In genomic region chr11:61469317-61469917, GRCm38 (mm10) we compare ENCODE assay signal across 21 mouse cellular contexts. TPM values are rescaled to one million over a fixed set of nuclear protein-coding genes. Genes with fewer than 3 reads are reported as not detected.
A peak's percentile ranks its signal among the peaks of the same experiment; 100 is the strongest.
DNase-seq lines count a peak whose midpoint lies in the region; ATAC-seq and TF ChIP-seq lines count a peak whose summit lies in the region.
"Had no signal": no experiment of that assay in that cellular context is flagged by ENCODE, and none has a peak within 500 bp of the region (broad histone marks: within the 10 kb centered on the region; RNA-seq: fewer than 3 reads in every experiment).

No protein-coding gene starts in this region.

- no peak overlapping the region for H3K27ac ChIP-seq in intestine, postnatal 0 days (ENCODE audit: low read depth, low read length)
- H3K27ac ChIP-seq in intestine, embryonic 16.5 days (ENCODE audit: low read length), result no peak overlapping the region
- H3K27ac ChIP-seq in MEL (ENCODE audit: control insufficient read depth, low read depth, low read length), result no peak overlapping the region
- H3K27ac ChIP-seq in bone marrow macrophage, adult 2 months (ENCODE audit: insufficient read depth, low read depth, low read length), result peak overlapping the region; percentile 92
- no peak overlapping the region for H3K27ac ChIP-seq in left cerebral cortex, adult 2 months
- H3K27ac ChIP-seq: heart, adult 2 months; heart, embryonic 15.5 days; hindbrain, embryonic 13.5 days; intestine, embryonic 15.5 days; liver, embryonic 13.5 days; midbrain, embryonic 15.5 days; neural tube, embryonic 12.5 days; stomach, postnatal 0 days had no signal

- no peak for TF ChIP-seq POLR2A in MEL (IDR thresholded peaks at IDR 0.05; ENCODE audit: control insufficient read depth in 1 of 2, insufficient read depth in 1 of 2, low read depth in 1 of 2, low read length in 2 of 2, poor library complexity in 1 of 2)
- no peak; the same call in 1 of the 2 replicates for TF ChIP-seq POLR2A in bone marrow macrophage, adult 2 months (IDR thresholded peaks at IDR 0.05; ENCODE audit: borderline replicate concordance, low read depth, low read length)

- no peak for TF ChIP-seq CTCF in intestine, postnatal 0 days (IDR thresholded peaks at IDR 0.05; ENCODE audit: low read depth)
- TF ChIP-seq CTCF in MEL (IDR thresholded peaks at IDR 0.05 in 2 of 3, conservative IDR thresholded peaks at IDR 0.05 in 1 of 3; ENCODE audit: control insufficient read depth in 1 of 3, insufficient read depth in 1 of 3, low read depth in 2 of 3, low read length in 3 of 3, poor library complexity in 1 of 3, severe bottlenecking in 1 of 3), result no peak
- TF ChIP-seq CTCF in bone marrow macrophage, adult 2 months (IDR thresholded peaks at IDR 0.05; ENCODE audit: low read depth, low read length), result no peak
- TF ChIP-seq CTCF in left cerebral cortex, adult 2 months (IDR thresholded peaks at IDR 0.05), result no peak

- H3K9me3 ChIP-seq in intestine, postnatal 0 days (ENCODE audit: control insufficient read depth), result no peaks in the 10 kb centered on the region
- no peaks in the 10 kb centered on the region for H3K9me3 ChIP-seq in intestine, embryonic 16.5 days (ENCODE audit: control insufficient read depth, low read length)
- no peaks in the 10 kb centered on the region for H3K9me3 ChIP-seq in MEL (replicated peaks; ENCODE audit: insufficient read depth, low read length)
- H3K9me3 ChIP-seq: G1E; heart, embryonic 15.5 days; hindbrain, embryonic 13.5 days; intestine, embryonic 15.5 days; liver, embryonic 13.5 days; megakaryocyte, embryonic 14.5 days; midbrain, embryonic 15.5 days; neural tube, embryonic 12.5 days had no signal

- no peaks in the 10 kb centered on the region for H3K79me2 ChIP-seq in MEL (ENCODE audit: control insufficient read depth, insufficient read depth, low read length, poor library complexity)

- no peaks in the 10 kb centered on the region for H3K36me3 ChIP-seq in intestine, postnatal 0 days (ENCODE audit: control insufficient read depth, insufficient read depth)
- H3K36me3 ChIP-seq in intestine, embryonic 16.5 days (ENCODE audit: control insufficient read depth, insufficient read depth, low read length), result no peaks in the 10 kb centered on the region
- H3K36me3 ChIP-seq in MEL (ENCODE audit: control insufficient read depth in 1 of 2, insufficient read depth in 2 of 2, low read length in 2 of 2), result peaks cover 0 to 4% of the 10 kb centered on the region in 2 experiments; a peak in 2 of 4 replicates
- H3K36me3 ChIP-seq: G1E; heart, embryonic 15.5 days; hindbrain, embryonic 13.5 days; intestine, embryonic 15.5 days; liver, embryonic 13.5 days; midbrain, embryonic 15.5 days; neural tube, embryonic 12.5 days had no signal

- no peaks in the 10 kb centered on the region for H3K27me3 ChIP-seq in intestine, postnatal 0 days (replicated peaks; ENCODE audit: control insufficient read depth, insufficient read depth, low read length)
- H3K27me3 ChIP-seq in intestine, embryonic 16.5 days (replicated peaks; ENCODE audit: control insufficient read depth, insufficient read depth, low read length), result no peaks in the 10 kb centered on the region
- H3K27me3 ChIP-seq in MEL (ENCODE audit: control insufficient read depth in 1 of 2, insufficient read depth in 2 of 2, low read length in 2 of 2), result peaks cover 6 to 7% of the 10 kb centered on the region in 2 experiments
- H3K27me3 ChIP-seq: heart, embryonic 15.5 days; hindbrain, embryonic 13.5 days; intestine, embryonic 15.5 days; liver, embryonic 13.5 days; midbrain, embryonic 15.5 days; neural tube, embryonic 12.5 days had no signal

- no peak overlapping the region for H3K9ac ChIP-seq in intestine, postnatal 0 days (ENCODE audit: low read depth, low read length)
- no peak overlapping the region for H3K9ac ChIP-seq in intestine, embryonic 16.5 days (ENCODE audit: low read depth, low read length)
- H3K9ac ChIP-seq in MEL (ENCODE audit: control insufficient read depth, low read depth, low read length, poor library complexity, severe bottlenecking), result no peak overlapping the region
- H3K9ac ChIP-seq: heart, embryonic 15.5 days; hindbrain, embryonic 13.5 days; intestine, embryonic 15.5 days; liver, embryonic 13.5 days; midbrain, embryonic 15.5 days; neural tube, embryonic 12.5 days had no signal

- intact Hi-C loops in left cerebral cortex, adult 2 months (cut with DNase I), result no loop called here

- TF ChIP-seq EP300 in MEL (IDR thresholded peaks at IDR 0.05; ENCODE audit: low read depth in 1 of 2, low read length in 2 of 2), result 0 out of 4 replicates have a peak, but pooled peaks of 1 of the 2 experiments have one; percentile 16

- no peak for TF ChIP-seq RAD21 in MEL (IDR thresholded peaks at IDR 0.05; ENCODE audit: low read depth, low read length)

- no peak overlapping the region for H3K4me3 ChIP-seq in intestine, postnatal 0 days (ENCODE audit: low read depth, low read length)
- H3K4me3 ChIP-seq in intestine, embryonic 16.5 days (ENCODE audit: low read length), result no peak overlapping the region
- no peak overlapping the region for H3K4me3 ChIP-seq in MEL (ENCODE audit: control insufficient read depth in 1 of 2, insufficient read depth in 1 of 2, low read depth in 2 of 2, low read length in 2 of 2)
- no peak overlapping the region for H3K4me3 ChIP-seq in bone marrow macrophage, adult 2 months (ENCODE audit: insufficient read depth, low read length)
- no peak overlapping the region for H3K4me3 ChIP-seq in left cerebral cortex, adult 2 months
- H3K4me3 ChIP-seq: heart, adult 2 months; heart, embryonic 15.5 days; hindbrain, embryonic 13.5 days; intestine, embryonic 15.5 days; liver, embryonic 13.5 days; midbrain, embryonic 15.5 days; neural tube, embryonic 12.5 days had no signal

- no peaks in the 10 kb centered on the region for H3K4me1 ChIP-seq in intestine, postnatal 0 days (replicated peaks; ENCODE audit: control insufficient read depth, insufficient read depth, low read length)
- H3K4me1 ChIP-seq in intestine, embryonic 16.5 days (ENCODE audit: control insufficient read depth, insufficient read depth, low read length), result peaks cover 4% of the 10 kb centered on the region; the same call in 1 of the 2 replicates
- H3K4me1 ChIP-seq in MEL (ENCODE audit: control insufficient read depth in 1 of 2, insufficient read depth in 2 of 2, low read length in 2 of 2), result peaks cover 0 to 6% of the 10 kb centered on the region in 2 experiments; a peak in 2 of 4 replicates
- H3K4me1 ChIP-seq in bone marrow macrophage, adult 2 months (ENCODE audit: control insufficient read depth, insufficient read depth, low read length), result peaks cover 38% of the 10 kb centered on the region
- H3K4me1 ChIP-seq: heart, embryonic 15.5 days; hindbrain, embryonic 13.5 days; liver, embryonic 13.5 days; midbrain, embryonic 15.5 days; neural tube, embryonic 12.5 days had no signal

- no peak overlapping the region for H3K4me2 ChIP-seq in intestine, postnatal 0 days (replicated peaks; ENCODE audit: low read depth)
- no peak overlapping the region for H3K4me2 ChIP-seq in intestine, embryonic 16.5 days (ENCODE audit: low read depth, low read length)
- H3K4me2 ChIP-seq: heart, embryonic 15.5 days; hindbrain, embryonic 13.5 days; intestine, embryonic 15.5 days; liver, embryonic 13.5 days; midbrain, embryonic 15.5 days; neural tube, embryonic 12.5 days had no signal

- peak; percentile 33; the same call in 1 of the 2 replicates for ATAC-seq in intestine, postnatal 0 days
- ATAC-seq in intestine, embryonic 16.5 days, result no peak
- peak; percentile 86 for ATAC-seq in megakaryocyte progenitor cell, adult 5-6 weeks (replicated peaks; ENCODE audit: poor library complexity)
- ATAC-seq: CD4-positive, CD25-positive, alpha-beta regulatory T cell, adult 4 months; forebrain, embryonic 14.5 days; intestine, embryonic 15.5 days; midbrain, embryonic 15.5 days had no signal

- 38% methylated on average over 7 of the region's 7 CpGs for WGBS in intestine, postnatal 0 days
- 56% methylated on average over 7 of the region's 7 CpGs for WGBS in intestine, embryonic 16.5 days

- peak; percentile 49 for DNase-seq in MEL (ENCODE audit: low read depth, low spot score)
- no peak for DNase-seq in right cerebral cortex, adult 18-20 months
- no peak for DNase-seq in left cerebral cortex, adult 2 months (ENCODE audit: extremely low spot score in 1 of 2, low spot score in 2 of 2)
- DNase-seq: heart, adult 2 months; layer of hippocampus, postnatal 36 days; liver, embryonic 13.5 days; right cerebral cortex, postnatal 14 days had no signal

RNA-seq across cellular contexts. Expression of gene Rnf112, which starts 15.5 kb away (rescaled TPM):
- polyA plus RNA-seq in intestine, postnatal 0 days (2015; fragmentation: Nextera tagmentation; extraction: Ambion mirVana), result 0.56 and 0.69 TPM in 2 replicates
- 0.88 and 1.1 TPM in 2 replicates for polyA plus RNA-seq in intestine, embryonic 16.5 days (2015; fragmentation: Nextera tagmentation; extraction: Ambion mirVana)
- total RNA-seq in MEL (2012; rRNA removed), result not detected in 2 replicates
- polyA plus RNA-seq in MEL (2012; ENCODE audit: insufficient read depth in 1 of 2, insufficient read length in 2 of 2, low read depth in 1 of 2, low replicate concordance in 2 of 2, missing spikeins in 1 of 2), result not detected
- not detected in 2 replicates for polyA plus RNA-seq in bone marrow macrophage, adult 2 months (2012; ENCODE audit: insufficient read depth, insufficient read length, missing spikeins)
- not detected in 2 replicates for total RNA-seq in megakaryocyte progenitor cell, adult 5-6 weeks (2015)
- total RNA-seq in megakaryocyte progenitor cell, adult 5-6 weeks (2017), result not detected in 2 replicates
- total RNA-seq in left cerebral cortex, adult 2 months (2021), result 100 to 1,000 TPM; 328 to 336 TPM
- polyA plus RNA-seq: CD4-positive, CD25-positive, alpha-beta regulatory T cell, adult 4 months; G1E had no signal

RNA-seq across cellular contexts. Expression of gene Mfap4, which starts 15.8 kb away (rescaled TPM):
- 78.2 and 97.0 TPM in 2 replicates for polyA plus RNA-seq in intestine, postnatal 0 days (2015; fragmentation: Nextera tagmentation; extraction: Ambion mirVana)
- 229 and 237 TPM in 2 replicates for polyA plus RNA-seq in intestine, embryonic 16.5 days (2015; fragmentation: Nextera tagmentation; extraction: Ambion mirVana)
- total RNA-seq in MEL (2012; rRNA removed), result not detected in 2 replicates
- polyA plus RNA-seq in MEL (2012; ENCODE audit: insufficient read depth in 1 of 2, insufficient read length in 2 of 2, low read depth in 1 of 2, low replicate concordance in 2 of 2, missing spikeins in 1 of 2), result not detected
- not detected in 2 replicates for polyA plus RNA-seq in bone marrow macrophage, adult 2 months (2012; ENCODE audit: insufficient read depth, insufficient read length, missing spikeins)
- total RNA-seq in megakaryocyte progenitor cell, adult 5-6 weeks (2015), result not detected in 2 replicates
- total RNA-seq in megakaryocyte progenitor cell, adult 5-6 weeks (2017), result not detected in 2 replicates
- 1 to 10 TPM; 2.5 to 2.7 TPM for total RNA-seq in left cerebral cortex, adult 2 months (2021)
- polyA plus RNA-seq: CD4-positive, CD25-positive, alpha-beta regulatory T cell, adult 4 months; G1E had no signal

RNA-seq across cellular contexts. Expression of gene Mapk7, which starts 24.8 kb away (rescaled TPM):
- polyA plus RNA-seq in intestine, postnatal 0 days (2015; fragmentation: Nextera tagmentation; extraction: Ambion mirVana), result 14.5 and 16.2 TPM in 2 replicates
- polyA plus RNA-seq in intestine, embryonic 16.5 days (2015; fragmentation: Nextera tagmentation; extraction: Ambion mirVana), result 34.2 and 34.9 TPM in 2 replicates
- 12.6 and 12.7 TPM in 2 replicates for total RNA-seq in MEL (2012; rRNA removed)
- polyA plus RNA-seq in MEL (2012; ENCODE audit: insufficient read depth in 1 of 2, insufficient read length in 2 of 2, low read depth in 1 of 2, low replicate concordance in 2 of 2, missing spikeins in 1 of 2), result 10 to 100 TPM in 1 of 2 experiments, not detected in 1; 25.3 TPM
- polyA plus RNA-seq in bone marrow macrophage, adult 2 months (2012; ENCODE audit: insufficient read depth, insufficient read length, missing spikeins), result 25.9 and 27.2 TPM in 2 replicates
- total RNA-seq in megakaryocyte progenitor cell, adult 5-6 weeks (2015), result 6.2 and 7.9 TPM in 2 replicates
- 10.3 and 12.0 TPM in 2 replicates for total RNA-seq in megakaryocyte progenitor cell, adult 5-6 weeks (2017)
- total RNA-seq in left cerebral cortex, adult 2 months (2021), result 10 to 100 TPM; 19.8 to 20.3 TPM

RNA-seq across cellular contexts. Expression of gene B9d1, which starts 35.5 kb away (rescaled TPM):
- polyA plus RNA-seq in intestine, postnatal 0 days (2015; fragmentation: Nextera tagmentation; extraction: Ambion mirVana), result 6.1 TPM in 2 replicates
- polyA plus RNA-seq in intestine, embryonic 16.5 days (2015; fragmentation: Nextera tagmentation; extraction: Ambion mirVana), result 18.9 and 19.2 TPM in 2 replicates
- total RNA-seq in MEL (2012; rRNA removed), result 27.2 and 29.5 TPM in 2 replicates
- 10 to 100 TPM in 1 of 2 experiments, not detected in 1; 22.5 TPM for polyA plus RNA-seq in MEL (2012; ENCODE audit: insufficient read depth in 1 of 2, insufficient read length in 2 of 2, low read depth in 1 of 2, low replicate concordance in 2 of 2, missing spikeins in 1 of 2)
- 2.8 TPM in 1 of 2 replicates, not detected in the other for polyA plus RNA-seq in bone marrow macrophage, adult 2 months (2012; ENCODE audit: insufficient read depth, insufficient read length, missing spikeins)
- 0.49 and 1.3 TPM in 2 replicates for total RNA-seq in megakaryocyte progenitor cell, adult 5-6 weeks (2015)
- total RNA-seq in megakaryocyte progenitor cell, adult 5-6 weeks (2017), result 0.92 TPM in 1 of 2 replicates, not detected in the other
- total RNA-seq in left cerebral cortex, adult 2 months (2021), result 10 to 100 TPM; 39.1 to 43.8 TPM

Comparison
In these comparisons a context has a peak if more than half of its experiments do, and no peak if none do; other contexts are left out.
1. RNA of gene Mfap4, which starts 15.8 kb away (polyA plus RNA-seq): 229 to 237 TPM in intestine, embryonic 16.5 days and 78.2 to 97.0 TPM in intestine, postnatal 0 days; not detected in MEL and not detected in bone marrow macrophage, adult 2 months; every median in the first group is over 10 times any median in the second.